Mouse (Mus musculus): ENCODE results near the gene Slc22a14. TPM values are rescaled to one million over a fixed set of nuclear protein-coding genes. Genes with fewer than 3 reads are reported as not detected.
A peak's percentile ranks its signal among the peaks of the same experiment; 100 is the strongest.

Slc22a14 gene
- polyA plus RNA-seq (2015; fragmentation: Nextera tagmentation; extraction: Ambion mirVana) = 0.09 TPM in 1 of 2 replicates, not detected in the other

- Histone ChIP-seq H3K9me3 (no peaks in the 10 kb centered on the region), H3K4me3 (no peak within 1 kb of the TSS), H3K9ac (no peak within 1 kb of the TSS), H3K4me1 (no peaks in the 10 kb centered on the region), H3K27ac (no peak within 1 kb of the TSS), H3K36me3 (peaks cover 28% of the 10 kb centered on the region), H3K27me3 (no peaks in the 10 kb centered on the region), H3K4me2 (replicated peaks) (no peak within 1 kb of the TSS)
- no peak for ATAC-seq (ENCODE audit: low FRiP score, low read depth)
- 81% methylated on average over 7 of the region's 7 CpGs for WGBS
These were observed at the start of gene Slc22a14 for GRCm38 (mm10) chr9:119365284-119365683. Gene Slc22a14, minus strand, starts transcription at chr9:119365553.

- WGBS = 80% methylated on average over 5 of the region's 5 CpGs
- Histone ChIP-seq H3K4me1 (peaks cover 32% of the 10 kb centered on the region), H3K36me3 (peaks cover 38% of the 10 kb centered on the region), H3K4me2 (replicated peaks) (no peak overlapping the region), H3K27ac (no peak overlapping the region), H3K9me3 (peaks cover 29% of the 10 kb centered on the region), H3K27me3 (no peaks in the 10 kb centered on the region), H3K4me3 (no peak overlapping the region), H3K9ac (no peak overlapping the region)
- ATAC-seq (ENCODE audit: low FRiP score, low read depth) = no peak
These were observed 44.5 kb upstream of the Slc22a14 start for GRCm38 (mm10) chr9:119409864-119410263.

DNA sequence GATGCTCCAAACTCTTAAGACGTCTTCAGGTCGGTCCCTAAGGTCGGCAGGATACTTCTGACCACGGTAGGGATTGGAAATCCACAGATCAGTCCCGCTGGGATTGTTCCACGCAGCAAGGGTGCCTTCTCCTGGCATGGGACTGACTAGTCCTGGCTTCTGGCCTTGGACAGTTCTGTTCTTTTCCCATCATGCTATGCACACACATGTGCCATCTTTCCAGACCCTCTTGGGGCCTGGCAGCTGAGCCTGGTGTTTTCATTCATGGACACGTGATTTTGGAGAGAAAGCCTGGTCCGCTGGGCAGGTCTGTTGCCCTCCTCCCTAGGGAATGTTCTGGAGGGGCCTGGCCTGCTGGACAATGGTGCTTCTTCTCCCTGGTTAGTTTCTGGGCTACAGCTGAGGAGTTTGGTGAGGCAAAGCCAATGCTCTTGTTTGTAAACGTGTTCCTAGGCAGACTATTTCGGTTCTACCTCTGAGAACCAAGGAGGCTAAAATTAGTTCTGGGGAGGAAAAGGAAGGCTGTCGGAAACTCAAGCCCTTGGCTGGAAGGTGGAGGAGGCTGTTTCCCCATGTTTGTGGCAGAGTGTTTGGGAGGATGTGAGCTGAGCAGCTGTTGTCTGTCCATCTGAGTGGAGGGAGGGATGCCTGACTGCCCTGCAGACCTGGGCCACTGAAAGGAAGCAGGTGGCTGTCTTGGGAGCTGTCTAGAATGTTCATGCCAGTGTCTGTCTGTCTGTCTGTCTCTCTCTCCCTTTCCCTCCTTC, 43.7 kb upstream of the Slc22a14 start:
- 0 out of 2 replicates have a peak overlapping the region, but pooled peaks have one; percentile 4 for H3K4me2 ChIP-seq (replicated peaks)
- no peaks in the 10 kb centered on the region for H3K27me3 ChIP-seq
- H3K9me3 ChIP-seq = peaks cover 29% of the 10 kb centered on the region
- peaks cover 38% of the 10 kb centered on the region for H3K36me3 ChIP-seq
- WGBS = 82% methylated on average over 11 of the region's 11 CpGs
- H3K9ac ChIP-seq = no peak overlapping the region
- peaks cover 40% of the 10 kb centered on the region for H3K4me1 ChIP-seq
- H3K4me3 ChIP-seq = no peak overlapping the region
- no peak for ATAC-seq (ENCODE audit: low FRiP score, low read depth)
- peak overlapping the region; percentile 58; the same call in 1 of the 2 replicates for H3K27ac ChIP-seq

GRCm38 (mm10) chr9:119407884-119408283, 42.5 kb upstream of the Slc22a14 start:
- Histone ChIP-seq H3K4me1 (peaks cover 47% of the 10 kb centered on the region), H3K27ac (peak overlapping the region; percentile 52; the same call in 1 of the 2 replicates), H3K4me2 (replicated peaks) (no peak overlapping the region), H3K36me3 (peaks cover 32% of the 10 kb centered on the region), H3K4me3 (no peak overlapping the region), H3K27me3 (no peaks in the 10 kb centered on the region), H3K9ac (0 out of 2 replicates have a peak overlapping the region, but pooled peaks have one; percentile 31), H3K9me3 (peaks cover 22% of the 10 kb centered on the region)
- no peak for ATAC-seq (ENCODE audit: low FRiP score, low read depth)
- WGBS = 64% methylated on average over 15 of the region's 15 CpGs

- no peak overlapping the region for H3K27ac ChIP-seq
- H3K36me3 ChIP-seq = 0 out of 2 replicates have a peak, but pooled peaks cover 7% of the 10 kb centered on the region
- H3K4me3 ChIP-seq = peak overlapping the region; percentile 83
- ATAC-seq (ENCODE audit: low FRiP score, low read depth) = no peak
- H3K9me3 ChIP-seq = no peaks in the 10 kb centered on the region
- peak overlapping the region; percentile 97; the same call in 1 of the 2 replicates for H3K9ac ChIP-seq
- 62% methylated on average over 5 of the region's 5 CpGs for WGBS
- H3K4me2 ChIP-seq (replicated peaks) = peak overlapping the region; percentile 96
- H3K27me3 ChIP-seq = no peaks in the 10 kb centered on the region
- H3K4me1 ChIP-seq = peaks cover 50% of the 10 kb centered on the region
These were observed 38.7 kb upstream of the Slc22a14 start for GRCm38 (mm10) chr9:119404090-119404489.

DNA sequence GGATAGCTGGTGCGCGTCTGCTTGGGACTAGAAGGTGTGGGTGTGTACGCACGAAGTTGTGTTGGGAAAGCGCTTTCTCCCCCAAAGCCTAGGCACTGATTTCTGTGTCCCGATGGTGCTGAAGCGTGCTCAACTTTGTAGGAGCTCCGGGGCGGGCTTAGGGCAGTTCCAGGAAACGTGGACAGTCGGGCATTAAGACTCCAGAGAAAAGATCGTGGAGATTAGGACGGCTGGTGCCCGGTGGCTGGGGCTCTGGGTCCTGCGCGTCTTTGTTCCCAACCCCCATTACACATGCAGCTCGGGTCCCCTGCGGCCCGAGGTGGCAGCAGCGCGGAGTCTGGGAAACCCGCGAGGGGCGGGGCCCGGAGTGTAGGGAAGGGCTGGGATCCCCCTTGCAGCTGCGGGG, 37.9 kb upstream of the Slc22a14 start:
- Histone ChIP-seq H3K9me3 (no peaks in the 10 kb centered on the region), H3K4me1 (peaks cover 42% of the 10 kb centered on the region), H3K4me2 (replicated peaks) (peak overlapping the region; percentile 96), H3K36me3 (0 out of 2 replicates have a peak, but pooled peaks cover 7% of the 10 kb centered on the region), H3K9ac (peak overlapping the region; percentile 97), H3K27ac (peak overlapping the region; percentile 96), H3K27me3 (no peaks in the 10 kb centered on the region), H3K4me3 (peak overlapping the region; percentile 83)
- peak; percentile 18; the same call in 1 of the 2 replicates for ATAC-seq (ENCODE audit: low FRiP score, low read depth)
- WGBS = under 1% methylated on average over 26 of the region's 26 CpGs

DNA sequence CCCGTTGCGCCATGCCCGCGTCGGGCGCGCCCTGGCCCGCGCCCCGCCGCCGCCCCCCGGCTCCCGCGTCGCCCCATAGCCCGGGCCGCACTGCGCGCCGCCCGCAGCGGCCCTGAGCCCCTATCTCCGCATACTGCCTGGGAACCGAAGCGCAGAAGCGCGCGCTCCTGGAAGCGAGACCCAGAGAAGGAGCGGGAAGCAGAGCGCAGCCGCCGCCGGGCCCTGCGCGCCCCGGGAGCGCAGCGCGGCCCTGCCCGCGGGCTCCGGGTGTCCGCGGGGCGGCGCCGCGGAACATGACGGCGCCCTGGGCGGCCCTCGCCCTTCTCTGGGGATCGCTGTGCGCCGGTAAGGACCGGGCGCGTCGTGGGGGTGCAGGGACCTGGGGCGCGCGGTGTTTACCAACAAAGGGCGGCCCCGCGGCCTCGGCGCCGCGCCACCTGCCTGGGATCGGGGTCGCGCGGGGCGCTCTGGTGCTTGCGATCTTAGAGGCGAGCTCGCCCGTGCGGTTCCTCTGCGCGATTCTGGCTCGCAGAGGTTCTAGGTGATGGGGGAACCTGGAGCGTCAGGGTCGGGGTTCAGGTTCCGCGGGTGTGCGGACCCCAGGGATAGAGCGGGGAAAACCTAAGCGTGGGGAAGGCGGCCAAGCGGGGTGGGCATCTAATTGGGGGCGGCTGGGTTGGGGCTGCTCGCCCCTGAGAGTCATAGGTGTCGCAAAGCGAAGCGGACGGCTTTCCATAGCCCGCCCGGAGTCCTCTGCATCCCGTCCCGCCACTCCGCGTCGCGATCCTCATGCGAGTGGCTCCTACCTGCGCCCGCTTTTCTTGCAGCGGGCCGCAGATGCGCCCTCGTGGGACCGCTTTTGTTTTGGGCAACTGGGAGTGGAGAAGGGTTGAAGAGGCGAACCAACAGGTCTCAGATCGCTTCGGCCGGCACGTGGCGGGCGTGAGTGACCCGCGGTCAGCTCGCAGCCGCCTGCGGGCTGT, 37.2 kb upstream of the Slc22a14 start:
- H3K4me2 ChIP-seq (replicated peaks) = peak overlapping the region; percentile 96
- under 1% methylated on average over 126 of the region's 127 CpGs for WGBS
- peak overlapping the region; percentile 96 for H3K27ac ChIP-seq
- H3K27me3 ChIP-seq = no peaks in the 10 kb centered on the region
- peak overlapping the region; percentile 97 for H3K9ac ChIP-seq
- H3K9me3 ChIP-seq = no peaks in the 10 kb centered on the region
- H3K36me3 ChIP-seq = 0 out of 2 replicates have a peak, but pooled peaks cover 7% of the 10 kb centered on the region
- peak overlapping the region; percentile 83 for H3K4me3 ChIP-seq
- H3K4me1 ChIP-seq = peaks cover 35% of the 10 kb centered on the region
- ATAC-seq (ENCODE audit: low FRiP score, low read depth) = peak; percentile 57

GRCm38 (mm10) chr9:119401801-119402214, 36.5 kb upstream of the Slc22a14 start, which contains the start of gene Acvr2b:
Gene Acvr2b, plus strand, starts transcription at chr9:119402118.
- Histone ChIP-seq H3K4me3 (peak within 1 kb of the TSS; percentile 83), H3K9me3 (no peaks in the 10 kb centered on the region), H3K4me2 (replicated peaks) (peak within 1 kb of the TSS; percentile 96), H3K4me1 (peaks cover 32% of the 10 kb centered on the region), H3K9ac (peak within 1 kb of the TSS; percentile 97), H3K36me3 (0 out of 2 replicates have a peak, but pooled peaks cover 4% of the 10 kb centered on the region), H3K27ac (peak within 1 kb of the TSS; percentile 96), H3K27me3 (no peaks in the 10 kb centered on the region)
- peak; percentile 93 for ATAC-seq (ENCODE audit: low FRiP score, low read depth)
- WGBS = under 1% methylated on average over 25 of the region's 32 CpGs

- 0 out of 2 replicates have a peak overlapping the region, but pooled peaks have one; percentile 29 for H3K27ac ChIP-seq
- no peaks in the 10 kb centered on the region for H3K27me3 ChIP-seq
- H3K9me3 ChIP-seq = no peaks in the 10 kb centered on the region
- WGBS = 10% methylated on average over 7 of the region's 7 CpGs
- peak overlapping the region; percentile 55 for H3K9ac ChIP-seq
- H3K4me2 ChIP-seq (replicated peaks) = peak overlapping the region; percentile 96
- ATAC-seq (ENCODE audit: low FRiP score, low read depth) = peak; percentile 10; the same call in 1 of the 2 replicates
- H3K4me1 ChIP-seq = peaks cover 32% of the 10 kb centered on the region
- H3K36me3 ChIP-seq = 0 out of 2 replicates have a peak, but pooled peaks cover 4% of the 10 kb centered on the region
- H3K4me3 ChIP-seq = peak overlapping the region; percentile 83
These were observed 36.0 kb upstream of the Slc22a14 start for GRCm38 (mm10) chr9:119401351-119401750.

DNA sequence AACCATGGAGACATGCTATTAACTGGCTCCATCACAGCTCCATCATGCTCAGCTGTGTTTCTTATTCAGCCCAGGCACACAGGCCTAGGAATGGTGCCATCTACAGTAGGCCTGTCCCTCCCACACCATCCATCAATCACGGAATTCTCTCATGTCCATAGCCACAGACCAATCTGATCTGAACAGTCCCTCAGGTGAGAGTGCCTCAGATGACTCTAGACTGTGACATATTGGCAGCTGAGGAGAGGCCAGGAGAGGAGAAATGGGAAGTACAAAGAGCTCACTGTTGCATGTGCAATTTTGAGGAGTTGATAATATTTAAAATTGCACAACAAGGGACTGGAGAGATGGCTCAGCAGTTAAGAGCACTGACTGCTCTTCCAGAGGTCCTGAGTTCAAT, 29.5 kb upstream of the Slc22a14 start:
- H3K27me3 ChIP-seq = no peaks in the 10 kb centered on the region
- no peak for ATAC-seq (ENCODE audit: low FRiP score, low read depth)

GRCm38 (mm10) chr9:119390214-119390613, 24.9 kb upstream of the Slc22a14 start:
- Histone ChIP-seq H3K36me3 (peaks cover 11% of the 10 kb centered on the region), H3K9ac (no peak overlapping the region), H3K27me3 (no peaks in the 10 kb centered on the region), H3K9me3 (no peaks in the 10 kb centered on the region), H3K27ac (no peak overlapping the region), H3K4me3 (no peak overlapping the region), H3K4me1 (no peaks in the 10 kb centered on the region), H3K4me2 (replicated peaks) (no peak overlapping the region)
- ATAC-seq (ENCODE audit: low FRiP score, low read depth) = no peak
- 87% methylated on average over 2 of the region's 2 CpGs for WGBS

More for the DNA sequence above, 29.5 kb upstream of the Slc22a14 start:
- Histone ChIP-seq H3K9ac (no peak overlapping the region), H3K4me3 (no peak overlapping the region), H3K27ac (no peak overlapping the region), H3K36me3 (peaks cover 5% of the 10 kb centered on the region; the same call in 1 of the 2 replicates), H3K9me3 (no peaks in the 10 kb centered on the region), H3K4me1 (no peaks in the 10 kb centered on the region), H3K4me2 (replicated peaks) (no peak overlapping the region)
- WGBS = 89% methylated on average over 1 of the region's 1 CpGs

Measured in limb, embryonic 13.5 days (tissue).